Mouse (Mus musculus) bone marrow macrophage, adult 2 months (primary cell): ENCODE measurements at regions not wholly inside any gene's neighbourhood (a gene's known extent, or its start where the extent isn't known, plus 50 kb on each side); places are given as distances from the start of the nearest gene placed in this dataset.

Source experiments
- H3K27ac ChIP-seq: 2 replicates; pipeline ENCODE4 v1.5.1; 2012; ENCODE audit warnings: low read depth, low read length; ENCODE audit not compliant: insufficient read depth
- H3K4me1 ChIP-seq: 2 replicates; pipeline ENCODE4 v1.6.1; 2012; ENCODE audit warnings: low read length; ENCODE audit not compliant: control insufficient read depth, insufficient read depth
- H3K4me3 ChIP-seq: 2 replicates; pipeline ENCODE4 v1.5.1; 2012; ENCODE audit warnings: mild to moderate bottlenecking, low read length, moderate library complexity; ENCODE audit not compliant: insufficient read depth
- CTCF ChIP-seq: IDR thresholded peaks from 2 replicates; pipeline ENCODE4 v1.5.1; 2012; ENCODE audit warnings: low read depth, mild to moderate bottlenecking, low read length, moderate library complexity
- POLR2A ChIP-seq: IDR thresholded peaks from 2 replicates; pipeline ENCODE4 v1.6.1; 2012; ENCODE audit warnings: mild to moderate bottlenecking, low read depth, low read length, borderline replicate concordance

GRCm38 (mm10) chr2:167860457-167861177, 71.2 kb upstream of the Ptpn1 start:
- Histone ChIP-seq H3K4me1 (peaks cover 20% of the 10 kb centered on the region), H3K27ac (no peak overlapping the region), H3K4me3 (no peak overlapping the region)
- no peak for TF ChIP-seq POLR2A
- TF ChIP-seq CTCF: no peak

DNA sequence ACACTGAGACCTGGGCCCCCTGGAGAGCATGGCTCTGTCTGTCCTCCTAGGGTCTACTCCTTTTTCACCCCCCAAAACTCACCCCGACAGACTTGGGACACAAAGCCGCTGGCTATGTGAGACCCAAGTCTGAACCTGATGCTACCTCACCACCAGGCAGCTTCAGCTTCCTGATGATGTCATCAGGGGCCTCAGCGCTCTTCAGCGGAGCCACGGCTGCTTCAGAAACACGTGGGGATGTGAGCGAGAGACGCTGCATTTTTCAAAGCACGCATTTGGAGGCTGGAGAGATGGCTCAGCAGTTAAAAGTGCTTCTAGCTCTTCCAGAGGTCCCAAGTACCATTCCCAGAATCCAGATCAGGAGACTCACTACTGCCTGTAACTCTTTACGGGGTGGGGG, 72.3 kb upstream of the Ptpn1 start:
- peaks cover 19% of the 10 kb centered on the region for H3K4me1 ChIP-seq
- no peak overlapping the region for H3K27ac ChIP-seq
- no peak for TF ChIP-seq CTCF
- no peak for TF ChIP-seq POLR2A
- no peak overlapping the region for H3K4me3 ChIP-seq

GRCm38 (mm10) chr2:167858346-167858745, 73.5 kb upstream of the Ptpn1 start:
- Histone ChIP-seq H3K4me1 (peaks cover 15% of the 10 kb centered on the region), H3K4me3 (no peak overlapping the region), H3K27ac (no peak overlapping the region)
- no peak for TF ChIP-seq CTCF
- no peak for TF ChIP-seq POLR2A

- Histone ChIP-seq H3K27ac (no peak overlapping the region), H3K4me1 (peaks cover 17% of the 10 kb centered on the region), H3K4me3 (no peak overlapping the region)
- no peak for TF ChIP-seq POLR2A
- TF ChIP-seq CTCF: no peak
Measured at GRCm38 (mm10) chr2:167857911-167858310, 73.9 kb upstream of the Ptpn1 start.

GRCm38 (mm10) chr2:167856920-167857475, 74.9 kb upstream of the Ptpn1 start:
- no peak overlapping the region for H3K4me3 ChIP-seq
- no peak overlapping the region for H3K27ac ChIP-seq
- peaks cover 17% of the 10 kb centered on the region for H3K4me1 ChIP-seq
- TF ChIP-seq POLR2A (no peak), CTCF (no peak)

GRCm38 (mm10) chr2:167856020-167856419, 75.8 kb upstream of the Ptpn1 start:
- Histone ChIP-seq H3K27ac (no peak overlapping the region), H3K4me3 (no peak overlapping the region), H3K4me1 (peaks cover 16% of the 10 kb centered on the region)
- TF ChIP-seq POLR2A (no peak), CTCF (no peak)

- Histone ChIP-seq H3K4me3 (no peak overlapping the region), H3K27ac (no peak overlapping the region), H3K4me1 (peaks cover 6% of the 10 kb centered on the region)
- TF ChIP-seq CTCF: no peak
Measured at GRCm38 (mm10) chr2:167854060-167854459, 77.8 kb upstream of the Ptpn1 start.

DNA sequence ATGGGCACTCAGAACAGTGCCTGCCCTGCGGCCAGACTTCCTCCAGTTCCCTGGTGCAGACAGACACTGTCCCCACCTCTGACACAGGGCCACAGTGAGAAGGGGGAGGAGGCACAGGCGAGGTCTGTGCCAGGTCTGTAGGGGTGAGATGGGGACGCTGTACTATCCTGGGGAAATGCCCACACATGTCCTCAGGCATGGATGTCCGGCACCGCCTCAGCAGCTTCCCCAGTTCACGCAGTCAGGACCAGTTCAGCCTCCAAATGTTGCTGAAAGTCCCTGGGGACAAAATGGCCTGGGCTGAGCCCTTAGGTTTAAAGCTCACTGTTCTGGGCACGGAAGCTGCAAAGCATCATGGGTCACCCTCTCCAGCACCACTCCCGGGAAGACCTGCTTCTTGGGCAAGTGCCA, 78.4 kb upstream of the Ptpn1 start:
- Histone ChIP-seq H3K4me3 (no peak overlapping the region), H3K4me1 (peaks cover 6% of the 10 kb centered on the region), H3K27ac (no peak overlapping the region)
- no peak for TF ChIP-seq POLR2A
- TF ChIP-seq CTCF: no peak

DNA sequence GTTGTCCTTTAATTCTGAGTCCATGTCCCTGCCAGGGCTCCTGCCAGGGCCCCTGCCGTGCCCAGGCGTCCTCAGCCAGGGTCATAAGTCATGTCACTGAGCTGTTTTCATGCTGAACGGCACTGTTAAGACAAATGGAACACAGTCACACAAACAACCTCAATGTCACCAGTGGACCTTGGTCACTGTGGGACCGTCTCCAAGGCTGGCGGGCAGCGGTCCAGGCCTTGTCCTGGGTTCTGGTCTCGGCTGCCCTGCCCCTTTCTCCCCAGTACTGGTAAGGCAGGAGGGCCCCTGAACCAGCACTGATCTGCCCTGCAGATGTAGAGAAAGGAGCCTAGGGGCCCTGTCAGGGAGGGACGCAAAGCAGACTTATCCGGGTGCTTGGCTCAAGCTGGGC, 79.3 kb upstream of the Ptpn1 start:
- TF ChIP-seq POLR2A (no peak), CTCF (no peak)

GRCm38 (mm10) chr2:167851216-167851896, 80.5 kb upstream of the Ptpn1 start:
- Histone ChIP-seq H3K4me3 (no peak overlapping the region), H3K27ac (no peak overlapping the region), H3K4me1 (peaks cover 6% of the 10 kb centered on the region)
- TF ChIP-seq CTCF: no peak
- no peak for TF ChIP-seq POLR2A

More for the DNA sequence above, 79.3 kb upstream of the Ptpn1 start:
- Histone ChIP-seq H3K27ac (no peak overlapping the region), H3K4me3 (no peak overlapping the region), H3K4me1 (peaks cover 6% of the 10 kb centered on the region)
